Mouse (Mus musculus): ENCODE data around the gene A930033H14Rik.

A930033H14Rik gene

DNA sequence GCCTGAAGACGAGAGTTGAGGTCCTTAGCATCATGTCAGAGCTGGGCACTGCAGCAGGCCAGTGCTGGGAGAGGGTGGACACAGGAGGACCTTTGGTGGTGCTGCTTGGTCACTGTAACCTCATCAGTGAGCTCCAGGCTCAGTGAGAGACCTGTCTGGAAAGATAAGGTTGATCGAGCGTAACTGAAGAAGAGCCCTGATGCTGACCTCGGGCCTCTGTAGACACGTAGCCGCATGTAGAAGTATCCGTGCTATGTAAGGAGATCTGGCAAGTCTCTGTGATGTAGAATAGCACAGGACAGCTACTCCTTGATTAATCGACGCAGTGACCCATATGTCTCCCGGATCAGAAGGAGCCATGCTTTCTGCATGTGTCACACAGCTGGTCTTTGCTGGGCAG lies 19.2 kb downstream of the A930033H14Rik start:
- DNase-seq (ENCODE audit: low read depth, low spot score): no peak

DNA sequence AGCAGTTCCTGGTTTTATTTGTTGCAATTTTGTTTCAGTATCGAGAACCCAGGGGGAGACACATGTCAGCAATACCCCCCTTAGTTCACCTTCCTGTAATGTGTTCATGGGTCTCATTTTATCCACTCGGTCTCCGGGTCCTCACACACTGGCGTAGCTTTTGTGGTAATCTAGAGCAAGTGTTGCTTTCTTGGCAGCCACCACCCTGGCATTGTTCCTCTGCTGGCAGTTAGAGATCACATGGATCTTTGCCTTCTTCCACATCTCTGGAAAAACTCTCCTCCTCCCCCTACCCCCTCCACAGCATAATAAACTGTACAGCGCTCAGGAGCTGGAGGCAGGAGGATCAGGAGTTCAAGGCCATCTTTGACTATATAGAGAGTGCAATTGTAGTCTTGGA lies 20.6 kb downstream of the A930033H14Rik start:
- DNase-seq (ENCODE audit: low read depth, low spot score): no peak

DNA sequence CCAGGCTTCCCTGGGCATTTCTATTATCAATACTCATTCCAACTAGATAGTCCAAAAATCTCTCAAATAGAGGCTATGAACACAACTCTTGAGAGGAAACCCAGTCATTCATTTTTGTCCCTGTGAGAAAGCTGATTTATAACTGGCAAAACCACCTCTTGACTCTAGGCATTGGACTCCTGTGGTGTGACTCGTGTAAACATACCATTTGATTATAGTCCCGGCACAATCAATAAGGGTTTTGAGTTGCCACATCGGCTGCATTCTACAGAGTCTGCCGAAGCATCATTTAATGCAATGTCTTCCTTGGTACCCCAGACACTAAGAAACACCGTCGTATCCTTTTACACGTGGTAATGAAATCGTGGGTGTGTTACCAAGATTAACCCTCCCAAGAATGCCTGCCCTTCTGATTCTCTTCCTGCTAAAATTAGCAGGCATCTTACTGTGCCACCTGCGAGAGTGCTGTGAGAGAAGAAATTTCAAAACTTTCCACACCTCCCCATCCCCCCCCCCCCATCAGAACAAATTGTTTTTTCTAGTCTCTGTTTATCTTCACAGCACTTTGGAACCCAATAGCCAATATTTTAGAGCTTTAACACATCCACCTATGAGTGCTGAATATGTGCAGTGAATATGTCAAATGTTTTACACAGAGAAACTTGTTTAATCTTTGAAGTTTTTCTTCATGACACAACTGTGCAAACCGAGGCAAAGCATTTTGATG lies 22.3 kb downstream of the A930033H14Rik start:
- no peak for DNase-seq (ENCODE audit: low read depth, low spot score)

- no peak for DNase-seq (ENCODE audit: low read depth, low spot score)
Measured at GRCm38 (mm10) chr10:69187773-69188443, 25.0 kb downstream of the A930033H14Rik start.

DNA sequence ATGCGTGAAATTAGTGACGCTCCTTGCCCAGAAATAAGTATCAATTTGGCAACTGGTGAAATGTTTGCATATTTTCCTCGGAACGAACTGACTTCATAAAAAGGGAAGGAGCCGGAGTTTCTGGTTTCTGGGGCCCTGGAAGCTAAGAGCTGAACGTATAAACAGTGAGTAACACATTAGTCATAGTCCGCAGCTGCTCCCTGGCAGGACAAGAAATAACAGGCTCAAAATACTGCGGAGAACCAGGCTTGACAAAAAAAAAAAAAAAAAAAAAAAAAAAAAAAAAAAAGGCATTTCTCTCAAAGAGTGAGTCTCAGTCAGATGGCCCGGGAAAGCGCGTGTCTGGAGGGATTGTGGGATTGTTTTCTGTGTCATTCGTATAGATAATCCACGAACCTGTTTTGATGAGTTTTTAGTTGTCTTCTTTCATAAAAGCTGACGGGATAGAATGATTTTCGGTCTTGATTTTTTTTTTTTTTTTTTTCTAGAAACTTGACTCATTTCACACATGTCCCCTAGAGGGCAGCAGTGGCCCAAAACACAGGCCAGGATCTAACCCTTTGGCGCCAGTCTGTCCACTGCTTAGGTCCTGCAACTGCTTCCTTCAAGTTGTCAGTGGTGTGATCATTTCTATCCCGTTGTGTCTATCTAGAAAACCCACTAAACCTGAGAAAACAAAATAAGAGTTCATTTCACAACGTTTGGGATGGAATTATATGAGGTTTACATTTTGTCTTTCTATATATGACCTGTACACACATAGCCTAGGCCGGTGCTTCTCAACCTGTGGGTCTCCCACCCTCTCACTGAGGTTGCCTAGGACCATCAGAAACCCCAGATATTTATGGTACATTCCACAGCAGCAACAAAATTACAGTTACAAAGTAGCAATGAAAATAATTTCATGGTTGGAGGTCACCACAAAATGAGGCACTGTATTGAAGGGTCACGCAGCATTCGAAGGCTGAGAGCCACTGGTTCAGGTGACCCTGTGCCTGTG lies 26.7 kb downstream of the A930033H14Rik start:
- DNase-seq (ENCODE audit: low read depth, low spot score): peak; percentile 32

- no peak for DNase-seq (ENCODE audit: low read depth, low spot score)
Measured at GRCm38 (mm10) chr10:69185431-69185830, 27.5 kb downstream of the A930033H14Rik start.

GRCm38 (mm10) chr10:69184903-69185302 lies 28.0 kb downstream of the A930033H14Rik start:
- DNase-seq (ENCODE audit: low read depth, low spot score): no peak

GRCm38 (mm10) chr10:69180997-69181396 lies 31.9 kb downstream of the A930033H14Rik start:
- DNase-seq (ENCODE audit: low read depth, low spot score): no peak

DNA sequence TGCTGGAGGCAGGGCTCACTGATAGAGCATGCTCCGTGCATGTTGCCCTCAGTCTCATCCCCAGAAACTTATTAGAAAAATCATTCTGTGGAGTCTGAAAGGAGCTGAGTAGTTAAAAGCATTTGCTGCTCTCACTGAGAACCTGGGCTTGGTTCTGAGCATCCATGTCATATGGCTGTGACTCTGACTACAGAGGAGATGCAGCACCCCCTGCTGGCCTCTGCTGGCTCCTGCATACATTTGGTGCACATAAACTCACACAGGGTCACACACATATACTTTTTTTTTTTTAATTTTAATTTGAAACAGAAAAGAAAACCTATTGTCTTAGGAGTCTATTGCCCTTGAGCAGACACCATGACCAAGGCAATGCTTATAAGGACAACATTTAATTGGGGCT lies 33.6 kb downstream of the A930033H14Rik start:
- no peak for DNase-seq (ENCODE audit: low read depth, low spot score)

DNA sequence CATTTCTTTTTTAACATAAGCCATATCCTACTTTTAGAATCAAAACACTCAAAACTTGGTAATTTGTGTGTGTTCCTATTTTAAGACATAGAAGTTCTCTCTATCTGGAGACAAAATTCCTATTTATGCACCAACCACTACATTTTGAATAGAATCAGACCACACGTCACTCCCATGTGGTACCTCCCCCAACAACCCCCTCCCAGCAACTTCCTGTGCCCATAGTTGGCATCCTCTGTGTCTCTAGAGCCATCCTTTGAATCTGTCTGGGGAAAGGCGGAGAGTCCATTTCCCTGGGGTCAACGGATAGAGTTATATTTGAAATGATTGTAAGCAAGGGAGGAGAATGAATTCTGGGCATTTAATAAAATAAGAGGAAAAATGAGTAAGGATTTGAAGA lies 36.8 kb downstream of the A930033H14Rik start:
- no peak for DNase-seq (ENCODE audit: low read depth, low spot score)

- no peak for DNase-seq (ENCODE audit: low read depth, low spot score)
Measured at GRCm38 (mm10) chr10:69172412-69172811, 40.5 kb downstream of the A930033H14Rik start.

DNA sequence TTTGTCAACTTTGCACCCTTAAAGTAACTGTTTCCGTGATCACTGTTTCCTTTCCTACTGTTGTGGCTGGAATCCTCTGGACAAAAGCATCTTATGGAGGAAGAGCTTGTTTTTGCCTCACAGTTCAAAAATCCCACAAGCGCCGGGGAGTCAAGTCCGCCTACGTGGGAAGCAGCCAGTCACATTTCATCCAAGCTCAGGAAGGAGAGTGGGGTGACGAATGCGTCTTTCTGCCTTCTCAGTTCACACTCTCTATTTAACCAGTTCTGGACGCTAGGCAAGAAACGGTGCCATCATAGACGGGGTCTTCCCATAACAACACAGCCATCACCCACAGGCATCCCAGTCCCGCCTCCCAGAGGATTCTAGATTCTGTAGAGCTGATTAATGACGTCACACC lies 46.4 kb downstream of the A930033H14Rik start:
- DNase-seq (ENCODE audit: low read depth, low spot score): no peak

DNA sequence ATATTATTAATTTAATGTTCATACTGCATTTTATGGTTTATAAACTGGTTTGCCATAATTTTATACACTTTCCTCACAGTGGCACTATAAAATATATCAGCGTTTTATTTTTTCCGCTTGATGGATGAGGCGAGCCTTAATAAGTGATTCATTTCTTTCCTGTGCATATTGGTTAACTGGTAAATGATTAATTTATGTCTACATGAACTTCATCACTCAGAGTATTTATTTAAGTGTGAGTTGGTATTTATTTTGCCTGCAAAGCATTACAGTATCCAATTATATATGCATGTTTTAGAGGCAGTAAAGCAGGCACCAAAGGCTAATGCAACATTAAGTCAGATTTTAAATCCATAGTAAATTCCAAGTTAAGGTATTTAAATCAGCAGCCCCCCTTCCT lies 47.1 kb downstream of the A930033H14Rik start:
- DNase-seq (ENCODE audit: low read depth, low spot score): no peak

DNA sequence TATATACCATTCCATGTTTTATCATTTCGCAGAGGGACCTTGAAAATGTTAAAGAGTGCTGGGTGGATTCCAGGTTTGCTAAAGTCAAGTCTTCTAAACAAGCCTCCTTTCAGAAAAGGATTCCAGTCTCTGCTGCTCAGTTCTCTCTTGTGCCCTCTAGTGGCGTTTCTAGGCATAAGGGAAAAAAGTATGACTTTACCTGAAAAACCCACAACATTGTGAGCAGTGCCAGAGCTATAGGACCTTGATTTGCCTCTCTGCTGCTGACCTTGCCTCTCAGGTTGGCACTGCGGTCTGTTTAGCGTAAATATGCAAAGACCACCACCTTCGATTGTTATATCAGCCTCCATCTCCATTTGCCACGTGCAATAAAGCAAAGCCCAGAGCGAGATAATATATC lies 47.8 kb downstream of the A930033H14Rik start:
- DNase-seq (ENCODE audit: low read depth, low spot score): no peak

DNA sequence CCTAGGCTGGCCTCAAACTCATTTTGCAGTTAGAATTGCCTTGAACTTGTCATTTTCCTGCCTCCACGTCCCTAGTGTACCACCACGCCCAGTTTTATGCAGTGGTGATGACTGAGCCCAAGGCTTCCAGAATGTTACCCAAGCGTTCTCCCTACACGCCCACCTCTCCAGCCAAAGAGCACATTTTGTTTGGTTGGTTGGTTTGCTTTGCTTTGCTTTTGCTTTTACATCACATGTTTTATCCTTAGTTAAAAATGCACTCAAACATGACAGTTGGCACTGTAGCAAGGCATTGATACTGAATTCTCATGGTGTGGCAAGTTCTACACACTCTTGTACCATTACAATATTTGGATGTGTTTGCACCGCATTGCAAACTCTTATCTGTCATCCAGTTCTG lies 49.7 kb downstream of the A930033H14Rik start:
- no peak for DNase-seq (ENCODE audit: low read depth, low spot score)

DNA sequence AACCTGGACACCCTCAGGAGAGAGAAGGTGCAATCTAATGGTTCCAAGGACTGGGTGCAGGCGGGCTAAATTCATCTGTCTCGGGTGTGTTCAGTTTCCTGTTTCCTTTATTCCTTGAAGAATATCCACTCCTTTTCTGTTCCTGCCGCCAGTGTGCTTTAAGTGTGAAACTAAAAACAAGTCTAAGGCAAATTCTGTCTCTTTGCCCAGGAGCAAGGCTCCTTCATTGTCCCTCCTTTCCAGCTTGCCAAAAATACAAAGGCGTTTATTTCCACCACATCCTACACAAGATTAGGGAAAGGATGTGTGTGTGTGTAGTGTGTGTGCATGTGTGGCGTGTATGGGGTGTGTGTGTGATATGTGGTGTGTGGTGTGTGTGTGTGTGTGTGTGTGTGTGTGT lies 50.3 kb downstream of the A930033H14Rik start:
- DNase-seq (ENCODE audit: low read depth, low spot score): no peak

GRCm38 (mm10) chr10:69161503-69161902 lies 51.4 kb downstream of the A930033H14Rik start:
- no peak for DNase-seq (ENCODE audit: low read depth, low spot score)

DNA sequence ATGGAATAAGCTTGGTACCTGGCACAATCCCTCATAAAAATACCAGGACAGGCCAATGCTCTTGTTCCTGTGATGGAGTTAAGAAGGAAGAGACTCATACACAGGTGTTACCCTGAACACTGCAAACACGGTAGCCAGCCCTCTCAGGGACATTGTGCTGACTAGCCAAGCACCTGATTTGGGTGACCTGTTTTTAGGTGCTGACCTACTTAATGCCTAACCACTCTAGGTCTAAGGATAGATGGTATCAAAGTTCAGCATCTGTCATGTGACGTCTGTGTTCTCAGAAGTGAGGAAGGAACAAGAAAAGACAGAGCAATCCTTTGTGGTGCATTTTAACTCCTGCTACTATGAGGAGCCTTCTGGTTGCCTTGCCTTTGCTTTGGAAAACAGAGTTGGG lies 52.0 kb downstream of the A930033H14Rik start:
- DNase-seq (ENCODE audit: low read depth, low spot score): no peak

Measured in CD4-positive helper T cell, adult 2 months (primary cell).